Mouse (Mus musculus) hindlimb bud, embryonic 11.5 days (tissue): Measurements from ENCODE around the gene Gm5615.

Source experiments
- DNase-seq: peaks from one replicate; pipeline ENCODE4 v3.0.0-alpha.2; 2012; ENCODE audit warnings: low read depth, low spot score; ENCODE audit errors: extremely low spot score

The Gm5615 gene

GRCm38 (mm10) chr9:36541863-36542262 is at the start of gene Gm5615:
Gene Gm5615, minus strand, starts transcription at chr9:36541963.
- DNase-seq = no peak

GRCm38 (mm10) chr9:36582535-36582934 is 40.8 kb upstream of the Gm5615 start, which contains the start of gene Gm17689:
Gene Gm17689, minus strand, starts transcription at chr9:36582635.
- no peak for DNase-seq

- DNase-seq = no peak
Observed at GRCm38 (mm10) chr9:36504211-36504610, 37.6 kb downstream of the Gm5615 start.

GRCm38 (mm10) chr9:36495824-36496223 is 45.9 kb downstream of the Gm5615 start:
- DNase-seq = no peak

- DNase-seq = no peak
Observed at GRCm38 (mm10) chr9:36494501-36495220, 47.1 kb downstream of the Gm5615 start.
